Mouse (Mus musculus) heart, adult 9 months (tissue): Measurements from ENCODE around the gene Fkbp10.

Experiments used
- DNase-seq, 2 experiments: peaks; one replicate each; pipeline ENCODE4 v3.0.0; 2022; ENCODE audit warnings: low spot score in 2 of 2

The Fkbp10 gene

GRCm38 (mm10) chr11:100471352-100472196 lies 56.1 kb downstream of the Fkbp10 start:
- peak in 1 of 2 experiments; percentile 10 for DNase-seq

GRCm38 (mm10) chr11:100472197-100472934 lies 56.9 kb downstream of the Fkbp10 start, which contains the start of gene Klhl11:
Gene Klhl11, minus strand, starts transcription at chr11:100472741.
- DNase-seq = peak; percentile 90 to 91

GRCm38 (mm10) chr11:100472935-100473295 lies 57.4 kb downstream of the Fkbp10 start:
- DNase-seq = no peak
